Mouse (Mus musculus): ENCODE measurements at regions not wholly inside any gene's neighbourhood (a gene's known extent, or its start where the extent isn't known, plus 50 kb on each side); places are given as distances from the start of the nearest gene placed in this dataset.
A peak's percentile ranks its signal among the peaks of the same experiment; 100 is the strongest.

GRCm38 (mm10) chr11:71414403-71415140 is 184.0 kb upstream of the Nlrp1b start:
- H3K4me3 ChIP-seq, result no peak overlapping the region
- no peak overlapping the region for H3K9ac ChIP-seq
- no peaks in the 10 kb centered on the region for H3K4me1 ChIP-seq
- no peaks in the 10 kb centered on the region for H3K36me3 ChIP-seq
- H3K9me3 ChIP-seq, result no peaks in the 10 kb centered on the region
- H3K4me2 ChIP-seq (replicated peaks), result no peak overlapping the region
- no peak overlapping the region for H3K27ac ChIP-seq
- ATAC-seq (ENCODE audit: low FRiP score, low read depth), result no peak
- WGBS, result 76% methylated on average over 9 of the region's 9 CpGs
- no peaks in the 10 kb centered on the region for H3K27me3 ChIP-seq

GRCm38 (mm10) chr11:71415451-71415850 is 184.9 kb upstream of the Nlrp1b start:
- H3K27ac ChIP-seq, result no peak overlapping the region
- WGBS, result 58% methylated on average over 3 of the region's 3 CpGs
- no peak overlapping the region for H3K4me2 ChIP-seq (replicated peaks)
- ATAC-seq (ENCODE audit: low FRiP score, low read depth), result no peak
- no peak overlapping the region for H3K4me3 ChIP-seq
- no peak overlapping the region for H3K9ac ChIP-seq
- H3K9me3 ChIP-seq, result no peaks in the 10 kb centered on the region
- H3K36me3 ChIP-seq, result no peaks in the 10 kb centered on the region
- H3K27me3 ChIP-seq, result no peaks in the 10 kb centered on the region
- H3K4me1 ChIP-seq, result no peaks in the 10 kb centered on the region

- H3K9me3 ChIP-seq, result no peaks in the 10 kb centered on the region
These were observed 191.8 kb upstream of the Nlrp1b start for GRCm38 (mm10) chr11:71422291-71422840.

GRCm38 (mm10) chr11:71423242-71423641 is 192.7 kb upstream of the Nlrp1b start:
- Histone ChIP-seq H3K4me2 (replicated peaks) (no peak overlapping the region), H3K36me3 (no peaks in the 10 kb centered on the region), H3K9me3 (no peaks in the 10 kb centered on the region), H3K9ac (no peak overlapping the region), H3K27me3 (no peaks in the 10 kb centered on the region), H3K27ac (no peak overlapping the region), H3K4me1 (no peaks in the 10 kb centered on the region), H3K4me3 (no peak overlapping the region)
- 81% methylated on average over 3 of the region's 3 CpGs for WGBS
- no peak for ATAC-seq (ENCODE audit: low FRiP score, low read depth)

More at GRCm38 (mm10) chr11:71422291-71422840, 191.8 kb upstream of the Nlrp1b start:
- Histone ChIP-seq H3K27ac (no peak overlapping the region), H3K36me3 (no peaks in the 10 kb centered on the region), H3K9ac (no peak overlapping the region), H3K4me3 (no peak overlapping the region), H3K4me1 (no peaks in the 10 kb centered on the region), H3K27me3 (no peaks in the 10 kb centered on the region), H3K4me2 (replicated peaks) (no peak overlapping the region)
- no peak for ATAC-seq (ENCODE audit: low FRiP score, low read depth)
- 65% methylated on average over 2 of the region's 2 CpGs for WGBS

GRCm38 (mm10) chr11:71424879-71425278 is 194.3 kb upstream of the Nlrp1b start:
- no peak overlapping the region for H3K4me2 ChIP-seq (replicated peaks)
- no peak overlapping the region for H3K9ac ChIP-seq
- no peaks in the 10 kb centered on the region for H3K4me1 ChIP-seq
- H3K36me3 ChIP-seq, result no peaks in the 10 kb centered on the region
- H3K9me3 ChIP-seq, result no peaks in the 10 kb centered on the region
- no peak overlapping the region for H3K27ac ChIP-seq
- ATAC-seq (ENCODE audit: low FRiP score, low read depth), result no peak
- H3K27me3 ChIP-seq, result no peaks in the 10 kb centered on the region
- 80% methylated on average over 5 of the region's 5 CpGs for WGBS
- H3K4me3 ChIP-seq, result no peak overlapping the region

- H3K27ac ChIP-seq, result no peak overlapping the region
- H3K27me3 ChIP-seq, result no peaks in the 10 kb centered on the region
- no peaks in the 10 kb centered on the region for H3K36me3 ChIP-seq
- ATAC-seq (ENCODE audit: low FRiP score, low read depth), result no peak
- WGBS, result 87% methylated on average over 22 of the region's 22 CpGs
- H3K9me3 ChIP-seq, result no peaks in the 10 kb centered on the region
- no peaks in the 10 kb centered on the region for H3K4me1 ChIP-seq
- no peak overlapping the region for H3K9ac ChIP-seq
- no peak overlapping the region for H3K4me3 ChIP-seq
- H3K4me2 ChIP-seq (replicated peaks), result no peak overlapping the region
These were observed 199.2 kb upstream of the Nlrp1b start for GRCm38 (mm10) chr11:71429739-71430138.

GRCm38 (mm10) chr11:71434241-71434640 is 203.7 kb upstream of the Nlrp1b start:
- Histone ChIP-seq H3K4me2 (replicated peaks) (no peak overlapping the region), H3K4me1 (0 out of 2 replicates have a peak, but pooled peaks cover 4% of the 10 kb centered on the region), H3K9me3 (no peaks in the 10 kb centered on the region), H3K36me3 (no peaks in the 10 kb centered on the region), H3K9ac (no peak overlapping the region), H3K27ac (no peak overlapping the region), H3K27me3 (no peaks in the 10 kb centered on the region), H3K4me3 (no peak overlapping the region)
- no peak for ATAC-seq (ENCODE audit: low FRiP score, low read depth)
- 64% methylated on average over 6 of the region's 6 CpGs for WGBS

- H3K4me3 ChIP-seq, result no peak overlapping the region
- peaks cover 5% of the 10 kb centered on the region; the same call in 1 of the 2 replicates for H3K27me3 ChIP-seq
- ATAC-seq (ENCODE audit: low FRiP score, low read depth), result no peak
- no peak overlapping the region for H3K4me2 ChIP-seq (replicated peaks)
- H3K27ac ChIP-seq, result no peak overlapping the region
- H3K4me1 ChIP-seq, result peaks cover 8% of the 10 kb centered on the region; the same call in 1 of the 2 replicates
- H3K9ac ChIP-seq, result no peak overlapping the region
- 88% methylated on average over 5 of the region's 5 CpGs for WGBS
- no peaks in the 10 kb centered on the region for H3K9me3 ChIP-seq
- H3K36me3 ChIP-seq, result no peaks in the 10 kb centered on the region
These were observed 204.4 kb upstream of the Nlrp1b start for GRCm38 (mm10) chr11:71434886-71435285.

GRCm38 (mm10) chr11:71435745-71436144 is 205.2 kb upstream of the Nlrp1b start:
- ATAC-seq (ENCODE audit: low FRiP score, low read depth), result no peak
- H3K4me3 ChIP-seq, result no peak overlapping the region
- no peaks in the 10 kb centered on the region for H3K9me3 ChIP-seq
- WGBS, result 61% methylated on average over 8 of the region's 8 CpGs
- no peak overlapping the region for H3K4me2 ChIP-seq (replicated peaks)
- H3K9ac ChIP-seq, result no peak overlapping the region
- no peak overlapping the region for H3K27ac ChIP-seq
- H3K27me3 ChIP-seq, result peaks cover 8% of the 10 kb centered on the region; the same call in 1 of the 2 replicates
- no peaks in the 10 kb centered on the region for H3K36me3 ChIP-seq
- H3K4me1 ChIP-seq, result peaks cover 16% of the 10 kb centered on the region

- no peak for ATAC-seq (ENCODE audit: low FRiP score, low read depth)
- Histone ChIP-seq H3K9me3 (no peaks in the 10 kb centered on the region), H3K4me3 (no peak overlapping the region), H3K27ac (no peak overlapping the region), H3K36me3 (no peaks in the 10 kb centered on the region), H3K4me2 (replicated peaks) (no peak overlapping the region), H3K4me1 (peaks cover 16% of the 10 kb centered on the region), H3K27me3 (peaks cover 8% of the 10 kb centered on the region; the same call in 1 of the 2 replicates), H3K9ac (no peak overlapping the region)
- WGBS, result 71% methylated on average over 1 of the region's 1 CpGs
These were observed 205.8 kb upstream of the Nlrp1b start for GRCm38 (mm10) chr11:71436335-71436734.

GRCm38 (mm10) chr11:71436801-71437200 is 206.3 kb upstream of the Nlrp1b start:
- 44% methylated on average over 2 of the region's 2 CpGs for WGBS
- H3K4me2 ChIP-seq (replicated peaks), result no peak overlapping the region

GRCm38 (mm10) chr11:71439871-71440270 is 209.3 kb upstream of the Nlrp1b start:
- Histone ChIP-seq H3K27ac (no peak overlapping the region), H3K9ac (peak overlapping the region; percentile 45; the same call in 1 of the 2 replicates), H3K27me3 (peaks cover 8% of the 10 kb centered on the region; the same call in 1 of the 2 replicates), H3K4me3 (peak overlapping the region; percentile 23), H3K36me3 (no peaks in the 10 kb centered on the region), H3K4me2 (replicated peaks) (peak overlapping the region; percentile 57), H3K4me1 (peaks cover 16% of the 10 kb centered on the region), H3K9me3 (no peaks in the 10 kb centered on the region)
- 3% methylated on average over 17 of the region's 17 CpGs for WGBS
- ATAC-seq (ENCODE audit: low FRiP score, low read depth), result peak; percentile 54

More at GRCm38 (mm10) chr11:71436801-71437200, 206.3 kb upstream of the Nlrp1b start:
- no peak overlapping the region for H3K27ac ChIP-seq
- H3K27me3 ChIP-seq, result peaks cover 8% of the 10 kb centered on the region; the same call in 1 of the 2 replicates
- H3K9ac ChIP-seq, result no peak overlapping the region
- no peaks in the 10 kb centered on the region for H3K36me3 ChIP-seq
- H3K4me1 ChIP-seq, result peaks cover 16% of the 10 kb centered on the region
- H3K9me3 ChIP-seq, result no peaks in the 10 kb centered on the region
- no peak for ATAC-seq (ENCODE audit: low FRiP score, low read depth)
- H3K4me3 ChIP-seq, result no peak overlapping the region
